Mouse (Mus musculus) forebrain, embryonic 10.5 days (tissue): ENCODE measurements around the gene Gm45837. TPM values are rescaled to one million over a fixed set of nuclear protein-coding genes. Genes with fewer than 3 reads are reported as not detected.

Source experiments
- DNase-seq: peaks from one replicate; pipeline ENCODE4 v3.0.0-alpha.2; 2017; ENCODE audit warnings: low spot score; ENCODE audit errors: extremely low spot score
- H3K27ac ChIP-seq: fragments of 300-500 bp; sonication (generic); 2 replicates; pipeline ENCODE4 v1.5.1; 2016; ENCODE audit warnings: mild to moderate bottlenecking
- H3K27me3 ChIP-seq: fragments of 300-500 bp; sonication (generic); 2 replicates; pipeline ENCODE4 v1.6.1; 2016; ENCODE audit warnings: mild to moderate bottlenecking; ENCODE audit not compliant: poor library complexity, severe bottlenecking
- H3K36me3 ChIP-seq: fragments of 300-500 bp; sonication (generic); replicated peaks from 2 replicates; pipeline ENCODE4 v1.6.1; 2016; ENCODE audit warnings: mild to moderate bottlenecking, moderate library complexity
- H3K4me1 ChIP-seq: fragments of 300-500 bp; sonication (generic); 2 replicates; pipeline ENCODE4 v1.6.1; 2016
- H3K4me3 ChIP-seq: fragments of 300-500 bp; sonication (generic); 2 replicates; pipeline ENCODE4 v1.5.1; 2016; ENCODE audit warnings: mild to moderate bottlenecking, moderate library complexity
- H3K9me3 ChIP-seq: fragments of 300-500 bp; sonication (generic); 2 replicates; pipeline ENCODE4 v1.6.1; 2016; ENCODE audit warnings: mild to moderate bottlenecking, moderate library complexity
- WGBS: fragments of 180-500 bp; shearing (Covaris S2); methylation state at CpG from one replicate; pipeline ENCODE4 v1.1.7; 2016; 5-methylcytosine and 5-hydroxymethylcytosine counted together
- polyA plus RNA-seq: library from polyadenylated mRNA; unstranded; fragments of >200 nt; fragmentation: Nextera tagmentation; extraction: Ambion mirVana; gene quantifications from 2 replicates; pipeline ENCODE4 v1.2.1, GENCODE M21; 2016

The Gm45837 gene
- polyA plus RNA-seq, 1 experiment from 2014 or later, result not detected

DNA sequence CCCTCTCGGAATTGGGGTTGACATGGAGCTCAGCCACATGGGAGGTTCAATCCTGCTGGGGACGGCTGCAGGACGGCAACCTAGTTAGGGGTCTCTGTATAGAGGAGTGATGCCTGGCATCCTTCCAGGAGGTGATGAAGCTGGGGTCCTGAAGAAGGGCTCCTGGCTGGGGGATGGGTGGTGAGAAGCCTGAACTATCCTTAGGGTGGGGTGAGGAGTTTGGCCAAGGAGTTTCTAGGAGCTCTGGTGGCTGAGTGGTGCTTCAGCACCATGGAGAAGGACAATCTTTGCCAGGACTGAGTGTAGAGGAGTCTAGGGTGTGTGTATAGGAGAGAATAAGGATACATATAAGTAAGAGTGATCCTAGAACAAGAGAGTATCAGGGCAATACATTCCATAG lies 11.4 kb downstream of the Gm45837 start:
- H3K4me3 ChIP-seq, result peak overlapping the region; percentile 21; the same call in 1 of the 2 replicates
- H3K9me3 ChIP-seq, result no peaks in the 10 kb centered on the region
- H3K4me1 ChIP-seq, result peaks cover 39% of the 10 kb centered on the region
- H3K27ac ChIP-seq, result no peak overlapping the region
- no peaks in the 10 kb centered on the region for H3K36me3 ChIP-seq
- H3K27me3 ChIP-seq, result peaks cover 52% of the 10 kb centered on the region
- WGBS, result 27% methylated on average over 3 of the region's 3 CpGs
- DNase-seq, result no peak

DNA sequence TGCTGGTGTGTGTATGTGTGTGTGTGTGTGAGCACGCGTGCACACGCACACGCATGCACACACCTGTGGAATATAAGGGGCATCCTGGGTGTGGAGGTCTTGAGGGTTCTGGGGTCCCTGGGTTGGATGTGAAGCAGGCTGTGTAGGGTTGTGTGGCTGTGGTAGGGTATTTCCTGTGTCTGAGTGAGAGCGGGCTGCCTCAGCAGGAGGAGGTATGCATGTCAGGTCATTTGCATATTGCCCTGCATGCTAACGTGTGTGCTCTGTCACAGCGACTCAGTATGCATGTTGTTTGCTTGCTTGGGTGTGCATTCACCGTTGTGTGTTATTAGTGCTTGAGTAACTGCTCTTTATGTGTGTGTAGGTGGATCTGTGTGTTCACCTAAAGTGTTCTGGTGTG lies 12.0 kb downstream of the Gm45837 start:
- WGBS, result 84% methylated on average over 8 of the region's 8 CpGs
- no peak overlapping the region for H3K27ac ChIP-seq
- no peak overlapping the region for H3K4me3 ChIP-seq
- peaks cover 45% of the 10 kb centered on the region for H3K4me1 ChIP-seq
- no peaks in the 10 kb centered on the region for H3K36me3 ChIP-seq
- no peaks in the 10 kb centered on the region for H3K9me3 ChIP-seq
- no peak for DNase-seq
- H3K27me3 ChIP-seq, result peaks cover 46% of the 10 kb centered on the region

DNA sequence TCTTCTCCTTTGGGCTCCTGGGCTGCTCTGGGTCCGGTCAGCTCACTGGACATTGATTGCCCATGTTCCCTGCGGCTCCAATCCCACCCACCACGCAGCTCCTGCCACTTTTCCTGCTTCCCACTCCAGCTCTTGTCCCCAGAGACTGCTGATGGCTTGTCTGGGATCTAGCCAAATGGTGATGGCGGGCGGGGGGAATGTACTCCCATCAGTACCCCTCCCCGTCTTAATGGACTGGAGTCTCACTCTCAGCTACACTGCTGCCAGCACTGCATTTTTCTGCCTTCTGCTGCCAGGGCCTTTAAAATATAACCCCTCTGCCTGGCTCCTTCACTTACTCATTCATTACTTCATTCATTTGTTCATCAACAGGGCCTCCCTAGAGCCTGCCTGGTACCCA lies 13.3 kb downstream of the Gm45837 start:
- 79% methylated on average over 6 of the region's 6 CpGs for WGBS
- H3K27me3 ChIP-seq, result peaks cover 33% of the 10 kb centered on the region
- no peaks in the 10 kb centered on the region for H3K9me3 ChIP-seq
- no peaks in the 10 kb centered on the region for H3K36me3 ChIP-seq
- DNase-seq, result no peak
- H3K4me1 ChIP-seq, result peaks cover 43% of the 10 kb centered on the region
- H3K27ac ChIP-seq, result no peak overlapping the region
- H3K4me3 ChIP-seq, result no peak overlapping the region

DNA sequence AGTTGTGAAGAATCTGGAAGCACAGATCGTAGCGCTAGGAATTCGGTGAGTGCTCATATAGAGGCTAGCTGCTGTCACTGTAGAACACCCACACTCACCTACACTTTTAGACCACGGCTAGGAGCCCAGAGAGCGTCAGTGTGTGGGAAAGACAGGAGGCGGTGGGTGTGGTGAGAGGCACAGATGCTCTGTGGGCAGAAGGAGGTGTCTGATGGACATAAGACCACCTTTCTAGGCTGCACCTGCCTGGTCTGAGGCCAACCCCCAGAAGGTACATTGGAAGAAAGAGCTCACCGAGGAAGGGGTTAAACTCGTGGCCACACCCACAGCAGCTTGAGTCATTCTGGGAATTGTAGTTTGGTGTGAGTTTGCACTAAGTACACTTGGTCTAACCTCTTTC lies 16.0 kb downstream of the Gm45837 start:
- Histone ChIP-seq H3K9me3 (no peaks in the 10 kb centered on the region), H3K27me3 (peaks cover 6% of the 10 kb centered on the region), H3K27ac (no peak overlapping the region), H3K4me3 (no peak overlapping the region), H3K4me1 (peaks cover 31% of the 10 kb centered on the region), H3K36me3 (no peaks in the 10 kb centered on the region)
- WGBS, result 78% methylated on average over 8 of the region's 8 CpGs
- DNase-seq, result no peak

DNA sequence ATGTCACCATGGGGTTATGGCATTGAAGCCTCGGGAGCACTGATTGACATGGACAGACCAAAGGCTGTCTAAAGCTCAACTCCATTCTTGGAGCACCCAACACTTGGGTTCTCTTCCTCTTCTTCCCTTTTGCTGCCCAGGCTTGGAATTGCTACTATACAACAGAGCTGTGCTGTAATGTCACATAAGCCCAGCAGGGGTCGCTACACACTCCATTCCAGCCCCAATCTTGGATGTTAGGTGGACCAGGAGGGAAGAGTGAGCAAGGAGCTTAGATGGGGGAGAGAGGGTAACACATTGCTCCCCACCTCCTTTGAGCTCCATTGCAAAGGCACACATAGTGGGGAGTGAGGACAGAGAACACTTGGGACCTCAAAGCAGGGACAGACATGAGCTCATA lies 17.1 kb downstream of the Gm45837 start:
- no peaks in the 10 kb centered on the region for H3K36me3 ChIP-seq
- H3K4me1 ChIP-seq, result peaks cover 25% of the 10 kb centered on the region
- H3K9me3 ChIP-seq, result no peaks in the 10 kb centered on the region
- 16% methylated on average over 2 of the region's 2 CpGs for WGBS
- no peak overlapping the region for H3K4me3 ChIP-seq
- H3K27me3 ChIP-seq, result no peaks in the 10 kb centered on the region; the same call in none of the 2 replicates
- DNase-seq, result peak; percentile 43
- H3K27ac ChIP-seq, result no peak overlapping the region

DNA sequence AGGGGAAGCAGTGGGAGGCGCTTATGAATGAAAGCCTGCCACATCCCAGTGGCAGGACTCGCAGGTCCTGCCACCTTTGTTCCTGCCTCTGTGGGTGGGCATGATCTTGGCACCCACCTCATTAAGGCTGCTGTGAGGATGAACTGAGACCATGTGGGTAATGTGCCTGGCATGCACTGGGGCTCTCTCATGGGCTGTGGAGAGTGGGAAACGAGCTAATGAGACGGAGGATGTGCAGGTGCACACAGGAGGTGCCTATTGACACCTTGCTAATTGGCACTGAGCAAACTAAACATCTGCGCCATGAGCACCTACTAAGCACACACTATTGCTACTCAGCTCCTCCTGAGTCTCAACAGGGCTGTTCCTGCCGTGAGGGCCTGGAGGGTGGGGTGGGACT lies 24.4 kb downstream of the Gm45837 start:
- 63% methylated on average over 6 of the region's 6 CpGs for WGBS
- Histone ChIP-seq H3K27ac (no peak overlapping the region), H3K9me3 (no peaks in the 10 kb centered on the region), H3K27me3 (no peaks in the 10 kb centered on the region), H3K36me3 (no peaks in the 10 kb centered on the region), H3K4me3 (no peak overlapping the region), H3K4me1 (peaks cover 30% of the 10 kb centered on the region)
- no peak for DNase-seq

DNA sequence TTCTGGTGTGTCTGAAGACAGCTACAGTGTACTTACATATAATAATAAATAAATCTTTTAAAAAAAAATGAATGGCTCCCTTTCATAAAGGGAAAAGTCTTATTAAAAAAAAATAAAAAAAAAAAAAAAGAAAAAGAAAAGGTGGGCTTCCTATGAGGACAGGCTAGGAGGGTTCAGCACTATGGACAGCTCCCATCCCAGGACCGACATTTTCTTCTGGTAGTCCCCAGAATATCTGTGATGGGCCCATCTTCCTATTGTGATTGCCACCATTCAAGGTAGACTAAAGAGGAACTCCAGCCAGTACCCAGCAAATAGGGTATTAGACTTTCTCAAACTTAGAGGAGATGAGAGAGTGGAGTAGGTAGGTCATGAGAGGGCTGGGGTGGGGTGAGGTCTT lies 27.2 kb downstream of the Gm45837 start:
- Histone ChIP-seq H3K27me3 (no peaks in the 10 kb centered on the region), H3K4me3 (no peak overlapping the region), H3K27ac (no peak overlapping the region), H3K36me3 (no peaks in the 10 kb centered on the region), H3K9me3 (no peaks in the 10 kb centered on the region), H3K4me1 (peaks cover 27% of the 10 kb centered on the region)
- WGBS, result 21% methylated on average over 1 of the region's 1 CpGs
- DNase-seq, result no peak

DNA sequence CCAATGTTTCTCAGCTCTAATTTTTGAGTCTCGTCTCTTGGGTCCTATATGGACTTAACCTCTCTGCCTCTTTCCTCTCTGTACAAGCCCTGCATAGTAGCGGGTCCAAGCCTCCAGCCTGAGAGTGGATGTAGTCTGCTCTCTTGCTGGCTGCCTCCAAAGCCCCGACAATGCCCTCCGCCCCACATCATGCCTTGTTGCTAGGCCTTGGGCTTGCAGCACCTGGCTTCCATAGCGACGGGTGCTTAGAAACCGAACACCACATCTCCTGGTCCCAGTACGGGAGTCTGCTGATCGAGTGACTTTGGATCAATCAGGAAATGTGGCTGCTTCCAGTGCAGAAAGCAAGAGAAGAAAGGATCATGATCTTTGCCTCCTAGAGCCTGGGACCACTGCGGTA lies 32.4 kb downstream of the Gm45837 start:
- Histone ChIP-seq H3K4me1 (0 out of 2 replicates have a peak, but pooled peaks cover 7% of the 10 kb centered on the region), H3K36me3 (no peaks in the 10 kb centered on the region), H3K9me3 (no peaks in the 10 kb centered on the region), H3K27me3 (no peaks in the 10 kb centered on the region), H3K4me3 (no peak overlapping the region), H3K27ac (no peak overlapping the region)
- WGBS, result 61% methylated on average over 10 of the region's 10 CpGs
- DNase-seq, result no peak

DNA sequence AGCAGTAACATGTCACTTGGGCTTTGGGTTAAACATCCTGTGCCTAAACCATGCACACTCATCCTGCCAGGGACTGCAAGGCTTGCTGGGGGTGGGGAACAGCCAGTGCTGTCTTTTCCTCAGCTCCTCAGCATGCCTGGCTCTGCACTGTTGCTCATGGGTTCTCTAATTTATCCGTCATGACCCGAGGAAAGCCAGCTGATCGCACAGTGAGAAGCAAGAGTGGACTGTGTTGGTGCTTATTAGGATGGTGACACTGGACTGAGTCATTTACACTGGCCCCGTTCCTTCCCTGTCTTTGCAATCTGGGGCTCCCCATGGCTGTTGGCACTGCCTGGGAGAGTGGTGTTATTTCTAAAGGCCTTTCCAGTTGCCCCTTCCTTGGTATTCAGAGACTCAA lies 33.5 kb downstream of the Gm45837 start:
- 87% methylated on average over 4 of the region's 4 CpGs for WGBS
- DNase-seq, result no peak

DNA sequence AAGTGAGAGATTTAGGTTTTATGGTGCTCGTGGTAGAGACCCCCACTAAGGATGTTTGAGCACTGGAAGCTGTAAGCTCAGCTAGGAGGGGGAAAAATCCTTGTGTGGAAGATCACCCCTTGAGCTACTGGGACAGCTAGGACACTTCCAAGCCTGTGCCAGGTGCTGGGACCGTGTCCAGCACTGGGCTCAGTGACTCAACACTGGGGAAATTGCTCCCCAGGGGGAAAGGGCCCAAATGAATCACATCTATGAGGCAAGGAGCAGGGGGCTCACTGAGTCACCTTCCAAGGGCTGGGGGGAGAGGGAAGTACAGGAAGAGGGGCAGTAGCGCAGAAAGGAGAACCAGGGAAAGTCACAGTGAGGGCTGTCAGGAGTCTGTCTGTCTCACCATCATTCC lies 39.2 kb downstream of the Gm45837 start:
- Histone ChIP-seq H3K9me3 (no peaks in the 10 kb centered on the region), H3K4me1 (peaks cover 28% of the 10 kb centered on the region), H3K27ac (no peak overlapping the region), H3K36me3 (no peaks in the 10 kb centered on the region), H3K27me3 (peaks cover 49% of the 10 kb centered on the region), H3K4me3 (no peak overlapping the region)
- WGBS, result 56% methylated on average over 3 of the region's 3 CpGs
- no peak for DNase-seq

More for the DNA sequence above, 33.5 kb downstream of the Gm45837 start:
- no peak overlapping the region for H3K27ac ChIP-seq
- no peaks in the 10 kb centered on the region for H3K27me3 ChIP-seq
- no peak overlapping the region for H3K4me3 ChIP-seq
- H3K36me3 ChIP-seq, result no peaks in the 10 kb centered on the region
- 0 out of 2 replicates have a peak, but pooled peaks cover 4% of the 10 kb centered on the region for H3K4me1 ChIP-seq
- H3K9me3 ChIP-seq, result no peaks in the 10 kb centered on the region

DNA sequence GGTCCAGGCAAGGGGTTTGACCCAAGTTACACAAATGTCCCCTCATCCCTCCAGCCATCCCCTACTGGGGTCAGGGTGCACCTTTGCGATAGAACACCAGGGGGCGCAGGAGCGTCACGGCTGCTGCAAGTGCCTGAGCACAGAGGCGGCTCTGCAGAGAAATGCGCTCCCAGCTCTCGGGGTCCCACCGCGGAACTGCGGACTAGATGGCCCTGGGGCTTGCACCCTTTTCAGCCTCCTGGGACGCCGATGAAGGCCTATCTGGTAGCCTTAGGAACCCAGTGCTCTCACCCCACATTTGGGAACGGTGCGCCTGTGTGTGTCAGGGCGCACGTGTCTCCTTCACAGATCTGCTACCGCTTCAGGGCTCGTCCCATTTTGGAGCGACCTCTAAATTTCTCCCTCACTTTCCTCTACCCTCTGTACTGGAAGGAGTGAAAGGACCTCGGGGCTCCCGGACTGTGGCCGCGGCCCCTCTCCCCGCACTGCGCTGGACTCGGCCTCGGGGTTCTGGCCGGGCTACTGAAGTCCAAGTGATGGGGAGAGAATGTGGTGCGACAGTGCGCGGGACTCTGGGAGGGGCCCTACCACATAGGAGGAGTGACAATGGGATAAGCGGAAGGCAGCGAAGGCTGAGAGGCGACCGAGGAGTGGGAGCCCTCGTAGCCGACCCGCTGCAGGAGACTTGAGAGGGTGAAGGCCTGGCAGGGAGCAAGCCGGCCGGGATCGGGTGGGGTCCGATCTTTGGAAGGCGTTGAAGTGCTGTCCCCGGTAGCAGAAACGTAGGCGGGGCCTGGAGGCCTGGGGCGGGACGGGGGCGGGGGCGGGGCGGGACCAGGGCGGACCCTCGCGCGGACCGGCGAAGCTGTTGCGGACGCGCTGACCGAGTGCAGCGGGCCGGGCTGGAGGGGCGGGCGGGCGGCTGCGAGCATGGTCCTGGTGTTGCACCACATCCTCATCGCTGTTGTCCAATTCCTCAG lies 40.0 kb downstream of the Gm45837 start:
- peak overlapping the region; percentile 48 for H3K27ac ChIP-seq
- H3K36me3 ChIP-seq, result no peaks in the 10 kb centered on the region
- peak; percentile 91 for DNase-seq
- no peaks in the 10 kb centered on the region for H3K9me3 ChIP-seq
- H3K27me3 ChIP-seq, result peaks cover 57% of the 10 kb centered on the region
- under 1% methylated on average over 64 of the region's 68 CpGs for WGBS
- peaks cover 33% of the 10 kb centered on the region for H3K4me1 ChIP-seq
- peak overlapping the region; percentile 55 for H3K4me3 ChIP-seq

DNA sequence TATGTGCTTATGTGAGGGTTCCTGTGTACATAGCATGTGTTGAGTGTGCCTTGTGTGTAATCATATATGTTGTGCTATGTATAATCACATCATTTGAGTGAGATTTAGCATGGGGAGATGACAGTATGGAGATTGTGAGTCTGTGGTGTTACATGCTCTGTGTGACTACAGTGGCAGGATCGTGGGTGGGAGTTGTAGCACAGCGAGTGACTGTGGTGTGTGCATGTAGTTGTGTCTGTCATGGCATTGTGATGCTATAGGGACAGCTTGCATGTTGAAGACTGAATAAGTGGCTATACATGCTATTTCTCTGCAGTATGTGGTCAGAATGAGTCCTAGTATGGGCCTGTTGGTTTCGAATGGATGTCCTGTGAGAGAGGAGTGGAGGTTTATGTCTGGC lies 42.0 kb downstream of the Gm45837 start:
- H3K4me3 ChIP-seq, result peak overlapping the region; percentile 55; the same call in 1 of the 2 replicates
- no peaks in the 10 kb centered on the region for H3K9me3 ChIP-seq
- H3K36me3 ChIP-seq, result no peaks in the 10 kb centered on the region
- H3K27ac ChIP-seq, result no peak overlapping the region
- H3K27me3 ChIP-seq, result peaks cover 64% of the 10 kb centered on the region
- no peak for DNase-seq
- peaks cover 43% of the 10 kb centered on the region for H3K4me1 ChIP-seq
- WGBS, result 87% methylated on average over 3 of the region's 3 CpGs

DNA sequence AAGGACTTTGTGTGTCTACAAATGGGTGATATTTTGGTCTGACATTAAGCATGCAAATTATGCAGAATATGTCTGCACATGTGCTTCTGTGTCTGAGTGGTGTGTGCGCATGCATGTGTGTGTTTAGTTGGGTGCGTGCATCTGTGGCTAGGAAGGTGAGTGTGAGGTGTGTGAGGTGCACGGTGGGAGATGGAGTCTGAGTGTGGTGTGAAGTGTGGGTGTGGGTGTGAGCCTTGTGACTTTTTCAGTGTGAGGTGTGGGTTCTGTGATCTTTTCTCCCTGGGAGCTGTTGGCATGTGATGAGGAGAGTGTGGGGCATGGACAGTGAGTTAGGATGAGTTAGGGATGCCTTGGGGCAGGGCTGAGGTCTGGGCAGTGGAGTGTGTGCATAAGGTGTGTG lies 42.6 kb downstream of the Gm45837 start:
- H3K4me3 ChIP-seq, result peak overlapping the region; percentile 1; the same call in 1 of the 2 replicates
- no peaks in the 10 kb centered on the region for H3K9me3 ChIP-seq

More for the DNA sequence above, 42.6 kb downstream of the Gm45837 start:
- no peak for DNase-seq
- peaks cover 48% of the 10 kb centered on the region for H3K4me1 ChIP-seq
- 93% methylated on average over 3 of the region's 3 CpGs for WGBS
- peaks cover 66% of the 10 kb centered on the region for H3K27me3 ChIP-seq
- H3K27ac ChIP-seq, result no peak overlapping the region
- no peaks in the 10 kb centered on the region for H3K36me3 ChIP-seq
